Mouse (Mus musculus) G1E (cell line): ENCODE results near the gene Fbxw5. TPM values are rescaled to one million over a fixed set of nuclear protein-coding genes. Genes with fewer than 3 reads are reported as not detected.

Experiments
- ATAC-seq: 2 replicates; pipeline ENCODE4 v1.8.0; 2016; ENCODE audit warnings: mild to moderate bottlenecking; ENCODE audit not compliant: insufficient number of reproducible peaks, poor library complexity, low FRiP score, severe bottlenecking; ENCODE audit errors: extremely low read depth
- DNase-seq: peaks from one replicate; pipeline ENCODE4 v3.0.0; 2012; ENCODE audit warnings: low spot score
- H3K27me3 ChIP-seq: 2 replicates; pipeline ENCODE4 v1.6.1; 2012; ENCODE audit warnings: mild to moderate bottlenecking, low read length, inconsistent platforms; ENCODE audit not compliant: insufficient read depth
- H3K36me3 ChIP-seq: replicated peaks from 2 replicates; pipeline ENCODE3; 2012; ENCODE audit warnings: mild to moderate bottlenecking, inconsistent platforms
- H3K4me1 ChIP-seq: 2 replicates; pipeline ENCODE4 v1.6.1; 2012; ENCODE audit warnings: low read depth, low read length, inconsistent platforms, mixed read lengths; ENCODE audit not compliant: insufficient read depth
- H3K4me3 ChIP-seq: 2 replicates; pipeline ENCODE4 v1.5.1; 2012; ENCODE audit warnings: low read depth, mild to moderate bottlenecking, inconsistent platforms, low read length, moderate library complexity, mixed read lengths
- H3K9me3 ChIP-seq: replicated peaks from 2 replicates; pipeline ENCODE4 v1.6.1; 2012; ENCODE audit warnings: inconsistent platforms
- CTCF ChIP-seq: IDR thresholded peaks from 2 replicates; pipeline ENCODE4 v1.5.1; 2012; ENCODE audit warnings: low read depth, low read length, inconsistent platforms, mixed read lengths
- GATA1 ChIP-seq: IDR thresholded peaks from 2 replicates; pipeline ENCODE4 v1.6.1; 2012; ENCODE audit warnings: borderline replicate concordance, low read length, inconsistent platforms, mixed read lengths
- GATA2 ChIP-seq: IDR thresholded peaks from 2 replicates; pipeline ENCODE4 v1.6.1; 2012; ENCODE audit warnings: low read depth, low read length, inconsistent platforms, borderline replicate concordance
- POLR2AphosphoS5 ChIP-seq: IDR thresholded peaks from 2 replicates; pipeline ENCODE4 v1.6.1; 2012; ENCODE audit warnings: low read depth, low read length, inconsistent platforms; ENCODE audit not compliant: insufficient replicate concordance
- TAL1 ChIP-seq: conservative IDR thresholded peaks from 2 replicates; pipeline ENCODE4 v1.6.1; 2012; ENCODE audit warnings: low read depth, low read length, inconsistent platforms, mixed read lengths
- polyA plus RNA-seq: library from polyadenylated mRNA; stranded (reverse); fragments of >175 nt; gene quantifications from 2 replicates; pipeline ENCODE4 v1.2.3, GENCODE M21; 2012
- total RNA-seq, 2 experiments: library from RNA; stranded (forward) in 1 of 2; stranded (reverse) in 1 of 2; fragments of 200-1000 nt in 1 of 2; fragments of >200 nt in 1 of 2; fragmentation: Nextera tagmentation in 1 of 2; gene quantifications; 2 replicates each; pipeline ENCODE4 v1.2.3; 2014 to 2017

Gene Fbxw5
- total and polyA plus RNA-seq, 3 experiments = 21.1 to 48.3 (median 35.5) TPM

- Histone ChIP-seq H3K27me3 (peaks cover 34% of the 10 kb centered on the region), H3K36me3 (no peaks in the 10 kb centered on the region), H3K4me1 (peaks cover 24% of the 10 kb centered on the region), H3K9me3 (no peaks in the 10 kb centered on the region), H3K4me3 (no peak overlapping the region; the same call in 1 of the 2 replicates)
- DNase-seq = peak; percentile 71
- ATAC-seq = no peak
- TF ChIP-seq TAL1 = no peak
- no peak for TF ChIP-seq GATA1
- TF ChIP-seq GATA2 = no peak
- TF ChIP-seq POLR2AphosphoS5 = no peak
- TF ChIP-seq CTCF = no peak
Measured at GRCm38 (mm10) chr2:25465816-25466635, 34.5 kb upstream of the Fbxw5 start.

GRCm38 (mm10) chr2:25467606-25468303 is 32.8 kb upstream of the Fbxw5 start:
- Histone ChIP-seq H3K36me3 (no peaks in the 10 kb centered on the region), H3K9me3 (no peaks in the 10 kb centered on the region), H3K4me3 (no peak overlapping the region), H3K4me1 (peaks cover 15% of the 10 kb centered on the region), H3K27me3 (peaks cover 47% of the 10 kb centered on the region)
- ATAC-seq (no peak), DNase-seq (no peak)
- TF ChIP-seq TAL1 = no peak

GRCm38 (mm10) chr2:25468962-25469915 is 31.3 kb upstream of the Fbxw5 start:
- Histone ChIP-seq H3K9me3 (no peaks in the 10 kb centered on the region), H3K4me1 (peaks cover 15% of the 10 kb centered on the region), H3K27me3 (peaks cover 61% of the 10 kb centered on the region), H3K4me3 (no peak overlapping the region), H3K36me3 (no peaks in the 10 kb centered on the region)
- ATAC-seq (no peak), DNase-seq (no peak)
- no peak for TF ChIP-seq GATA1
- no peak for TF ChIP-seq CTCF
- TF ChIP-seq GATA2 = no peak
- no peak for TF ChIP-seq TAL1
- TF ChIP-seq POLR2AphosphoS5 = no peak

DNA sequence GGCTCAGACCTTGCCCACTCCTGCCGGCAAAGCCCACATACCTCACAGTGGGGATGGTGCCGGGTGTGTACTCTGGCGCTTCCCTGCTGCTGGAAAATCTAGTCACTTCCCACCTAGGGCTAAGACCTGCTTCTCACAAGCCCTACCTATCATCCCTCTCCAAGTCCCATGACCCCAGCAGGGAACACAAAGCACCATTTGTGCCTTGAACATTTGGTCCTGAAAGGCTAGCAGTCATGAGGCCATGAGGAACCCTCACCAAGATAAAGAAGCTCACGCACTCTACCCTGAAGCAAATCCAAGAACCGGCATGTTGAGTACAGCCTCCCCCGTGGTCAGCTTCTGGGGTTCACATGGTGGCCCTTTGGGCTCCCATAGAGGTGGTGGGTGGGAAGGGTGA is 30.6 kb upstream of the Fbxw5 start, which contains the start of gene Ptgds:
Gene Ptgds (minus strand): TSS at position 78 of the 400 bp plus-strand sequence.
- no peak for TF ChIP-seq CTCF
- TF ChIP-seq GATA1 = no peak
- no peak for TF ChIP-seq POLR2AphosphoS5
- TF ChIP-seq TAL1 = no peak
- no peak for TF ChIP-seq GATA2
- H3K36me3 ChIP-seq = no peaks in the 10 kb centered on the region
- peaks cover 61% of the 10 kb centered on the region for H3K27me3 ChIP-seq
- no peak within 1 kb of the TSS for H3K4me3 ChIP-seq
- no peak for ATAC-seq
- no peaks in the 10 kb centered on the region for H3K9me3 ChIP-seq
- no peak for DNase-seq
- H3K4me1 ChIP-seq = peaks cover 12% of the 10 kb centered on the region

DNA sequence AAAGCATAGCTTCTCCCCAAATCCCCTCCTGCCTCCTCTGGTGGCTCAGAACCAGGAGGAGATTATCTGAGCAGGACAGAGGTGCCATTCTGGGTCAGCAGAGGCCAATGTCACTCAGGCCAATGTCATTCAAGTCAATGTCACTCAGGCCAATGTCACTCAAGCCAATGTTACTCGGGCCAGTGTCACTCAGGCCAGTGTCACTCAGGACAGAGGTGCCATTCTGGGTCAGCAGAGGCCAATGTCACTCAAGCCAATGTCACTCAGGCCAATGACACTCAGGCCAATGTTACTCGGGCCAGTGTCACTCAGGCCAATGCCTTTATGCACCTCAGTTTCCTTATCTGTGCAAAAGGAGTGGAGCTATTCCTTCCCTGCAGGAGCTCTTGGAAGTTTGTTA is 28.0 kb upstream of the Fbxw5 start:
- Histone ChIP-seq H3K4me3 (no peak overlapping the region), H3K9me3 (no peaks in the 10 kb centered on the region), H3K27me3 (peaks cover 75% of the 10 kb centered on the region), H3K4me1 (no peaks in the 10 kb centered on the region), H3K36me3 (no peaks in the 10 kb centered on the region)
- no peak for DNase-seq
- no peak for ATAC-seq
- TF ChIP-seq POLR2AphosphoS5 = no peak
- no peak for TF ChIP-seq CTCF
- TF ChIP-seq GATA1 = no peak
- TF ChIP-seq GATA2 = no peak
- TF ChIP-seq TAL1 = no peak

DNA sequence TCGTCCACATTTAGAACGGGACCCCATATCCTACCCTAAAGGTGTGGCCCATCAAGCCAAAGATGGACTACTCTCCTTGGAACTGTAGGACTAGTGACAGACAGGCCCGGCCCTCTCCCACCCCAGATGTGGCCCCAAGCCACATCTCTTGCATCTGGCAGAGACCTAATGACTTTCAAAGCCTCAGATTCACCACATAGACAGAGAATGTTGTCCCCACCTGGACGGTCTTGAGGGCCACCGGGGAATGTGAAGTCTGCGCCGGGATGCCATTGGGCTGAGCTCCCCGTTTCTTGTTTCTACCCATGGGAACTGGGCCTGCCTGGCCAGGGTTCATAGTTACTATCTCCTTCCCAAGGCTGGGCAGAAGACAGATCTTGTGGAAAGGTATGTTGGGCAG is 23.0 kb upstream of the Fbxw5 start:
- TF ChIP-seq CTCF = no peak
- Histone ChIP-seq H3K4me1 (no peaks in the 10 kb centered on the region; the same call in 1 of the 2 replicates), H3K36me3 (no peaks in the 10 kb centered on the region), H3K27me3 (peaks cover 52% of the 10 kb centered on the region), H3K9me3 (no peaks in the 10 kb centered on the region), H3K4me3 (no peak overlapping the region)
- DNase-seq (no peak), ATAC-seq (no peak)
